Mouse (Mus musculus): Measurements from ENCODE around the gene Cdhr1.

Cdhr1 gene

GRCm38 (mm10) chr14:37067629-37068028 lies 30.5 kb downstream of the Cdhr1 start, which contains the start of gene Lrit2:
Gene Lrit2, plus strand, starts transcription at chr14:37067929.
- no peak for DNase-seq

GRCm38 (mm10) chr14:37066636-37067035 lies 31.5 kb downstream of the Cdhr1 start:
- DNase-seq, result no peak

- no peak for DNase-seq
Observed at GRCm38 (mm10) chr14:37064849-37065248, 33.3 kb downstream of the Cdhr1 start.

GRCm38 (mm10) chr14:37048914-37049410 lies 49.2 kb downstream of the Cdhr1 start, which contains the start of gene Rgr:
Gene Rgr, minus strand, starts transcription at chr14:37048964.
- DNase-seq, result no peak

GRCm38 (mm10) chr14:37034432-37034831 lies 63.7 kb downstream of the Cdhr1 start:
- no peak for DNase-seq

- peak; percentile 59 for DNase-seq
Observed at GRCm38 (mm10) chr14:37033241-37033640, 64.9 kb downstream of the Cdhr1 start.

- no peak for DNase-seq
Observed at GRCm38 (mm10) chr14:37032481-37033104, 65.6 kb downstream of the Cdhr1 start.

GRCm38 (mm10) chr14:37028555-37028954 lies 69.6 kb downstream of the Cdhr1 start:
- DNase-seq, result no peak

- DNase-seq, result no peak
Observed at GRCm38 (mm10) chr14:37027951-37028350, 70.2 kb downstream of the Cdhr1 start.
